Mouse (Mus musculus) limb, embryonic 14.5 days (tissue): ENCODE results near the gene Gsk3a. TPM values are rescaled to one million over a fixed set of nuclear protein-coding genes. Genes with fewer than 3 reads are reported as not detected.

ENCODE experiments used
- ATAC-seq: fragments of 200-750 bp; cut with Nextera tagmentation; 2 replicates; pipeline ENCODE4 v1.8.0; 2017; ENCODE audit warnings: low read depth, moderate number of reproducible peaks, moderate TSS enrichment; ENCODE audit not compliant: low FRiP score
- DNase-seq: peaks from one replicate; pipeline ENCODE4 v3.0.0-alpha.2; 2015; ENCODE audit warnings: low spot score
- H3K27ac ChIP-seq: fragments of 300-500 bp; sonication (generic); replicated peaks from 2 replicates; pipeline ENCODE4 v1.5.1; 2014; ENCODE audit warnings: low read depth, mild to moderate bottlenecking, low read length, moderate library complexity, mixed read lengths
- H3K27me3 ChIP-seq: fragments of 300-500 bp; sonication (generic); 2 replicates; pipeline ENCODE4 v1.6.1; 2014; ENCODE audit warnings: low read length, mixed read lengths; ENCODE audit not compliant: control insufficient read depth, insufficient read depth
- H3K36me3 ChIP-seq: fragments of 300-500 bp; sonication (generic); 2 replicates; pipeline ENCODE4 v1.6.1; 2014; ENCODE audit warnings: mild to moderate bottlenecking, low read length, moderate library complexity, mixed read lengths; ENCODE audit not compliant: control insufficient read depth, insufficient read depth
- H3K4me1 ChIP-seq: fragments of 300-500 bp; sonication (generic); 2 replicates; pipeline ENCODE4 v1.6.1; 2014; ENCODE audit warnings: antibody characterized with exemption, low read length, mixed read lengths; ENCODE audit not compliant: control insufficient read depth, insufficient read depth
- H3K4me2 ChIP-seq: fragments of 300-500 bp; sonication (generic); replicated peaks from 2 replicates; pipeline ENCODE4 v1.6.1; 2014; ENCODE audit warnings: low read depth, mild to moderate bottlenecking, low read length, moderate library complexity; ENCODE audit not compliant: severe bottlenecking
- H3K4me3 ChIP-seq: fragments of 300-500 bp; sonication (generic); replicated peaks from 2 replicates; pipeline ENCODE4 v1.5.1; 2014; ENCODE audit warnings: low read length
- H3K9ac ChIP-seq: fragments of 300-500 bp; sonication (generic); 2 replicates; pipeline ENCODE4 v1.6.1; 2014; ENCODE audit warnings: mild to moderate bottlenecking, low read depth, low read length, moderate library complexity; ENCODE audit not compliant: severe bottlenecking
- H3K9me3 ChIP-seq: fragments of 300-500 bp; sonication (generic); 2 replicates; pipeline ENCODE4 v1.6.1; 2016; ENCODE audit warnings: low read length; ENCODE audit not compliant: control insufficient read depth
- POLR2A ChIP-seq: fragments of 200-500 bp; IDR thresholded peaks from 2 replicates; pipeline ENCODE4 v1.8.0; 2012; ENCODE audit warnings: inconsistent platforms, mild to moderate bottlenecking, moderate library complexity, borderline replicate concordance; ENCODE audit not compliant: insufficient read depth, insufficient read length; ENCODE audit errors: extremely low read depth
- WGBS: fragments of 180-500 bp; shearing (Covaris S2); extraction: QIAGEN DNeasy Blood & Tissue Kit; methylation state at CpG from one replicate; pipeline ENCODE4 v1.1.7; 2014; 5-methylcytosine and 5-hydroxymethylcytosine counted together
- polyA plus RNA-seq, 2 experiments: library from polyadenylated mRNA; depleted of rRNA in 1 of 2; stranded (reverse) in 1 of 2; unstranded in 1 of 2; fragments of >200 nt; fragmentation: Nextera tagmentation in 1 of 2; extraction: Ambion mirVana in 1 of 2; gene quantifications; 2 replicates each; pipeline versions ENCODE4 v1.2.1 to v1.2.3; 2012 to 2014

The Gsk3a gene
- polyA plus RNA-seq, 2 experiments = 16.3 to 155 TPM

- TF ChIP-seq POLR2A = no peak
- no peak overlapping the region for H3K4me3 ChIP-seq
- H3K36me3 ChIP-seq = peaks cover 37% of the 10 kb centered on the region
- 82% methylated on average over 3 of the region's 3 CpGs for WGBS
- no peaks in the 10 kb centered on the region for H3K9me3 ChIP-seq
- H3K4me2 ChIP-seq = no peak overlapping the region
- ATAC-seq (no peak), DNase-seq (no peak)
- no peaks in the 10 kb centered on the region for H3K27me3 ChIP-seq
- no peaks in the 10 kb centered on the region for H3K4me1 ChIP-seq
- no peak overlapping the region for H3K9ac ChIP-seq
- no peak overlapping the region for H3K27ac ChIP-seq
These were observed 24.6 kb downstream of the Gsk3a start for GRCm38 (mm10) chr7:25213099-25213498.

GRCm38 (mm10) chr7:25210482-25210881 lies 27.2 kb downstream of the Gsk3a start:
- Histone ChIP-seq H3K9me3 (no peaks in the 10 kb centered on the region), H3K36me3 (peaks cover 44% of the 10 kb centered on the region), H3K9ac (no peak overlapping the region), H3K4me1 (no peaks in the 10 kb centered on the region), H3K27ac (no peak overlapping the region), H3K4me3 (no peak overlapping the region), H3K4me2 (no peak overlapping the region), H3K27me3 (no peaks in the 10 kb centered on the region)
- DNase-seq (no peak), ATAC-seq (no peak)
- 83% methylated on average over 4 of the region's 4 CpGs for WGBS
- TF ChIP-seq POLR2A = no peak

DNA sequence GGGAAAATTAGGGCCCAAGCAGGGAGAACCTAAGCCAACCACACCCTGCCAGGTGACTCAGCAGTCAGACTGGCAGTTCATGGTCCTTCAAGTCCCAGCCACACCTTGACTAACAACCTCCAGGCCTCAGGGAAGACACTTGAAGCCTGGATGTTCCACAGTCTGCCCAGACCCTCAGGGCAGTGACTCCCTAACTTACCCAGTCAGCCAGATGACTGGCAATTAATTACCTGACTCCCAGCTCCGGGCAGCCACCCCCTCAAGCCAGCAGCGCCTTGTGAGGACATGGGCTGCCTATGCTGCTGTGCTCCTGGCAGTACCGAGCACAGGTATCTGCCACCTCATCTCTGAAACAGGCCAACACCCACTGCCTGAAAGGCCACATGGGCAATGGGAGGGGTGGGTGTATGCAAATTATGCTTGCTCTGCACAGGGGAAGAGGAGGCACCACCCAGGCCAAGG lies 28.5 kb downstream of the Gsk3a start:
- no peak overlapping the region for H3K27ac ChIP-seq
- H3K4me2 ChIP-seq = no peak overlapping the region
- no peaks in the 10 kb centered on the region for H3K9me3 ChIP-seq
- WGBS = 63% methylated on average over 3 of the region's 3 CpGs
- no peaks in the 10 kb centered on the region for H3K4me1 ChIP-seq
- no peak for DNase-seq
- peaks cover 39% of the 10 kb centered on the region for H3K36me3 ChIP-seq
- H3K9ac ChIP-seq = no peak overlapping the region
- TF ChIP-seq POLR2A = no peak
- H3K4me3 ChIP-seq = no peak overlapping the region
- H3K27me3 ChIP-seq = no peaks in the 10 kb centered on the region
- ATAC-seq = no peak

GRCm38 (mm10) chr7:25206094-25206830 lies 31.4 kb downstream of the Gsk3a start:
- DNase-seq = no peak
- no peak for TF ChIP-seq POLR2A
- Histone ChIP-seq H3K36me3 (peaks cover 49% of the 10 kb centered on the region), H3K4me3 (no peak overlapping the region), H3K9ac (no peak overlapping the region), H3K4me2 (no peak overlapping the region), H3K4me1 (no peaks in the 10 kb centered on the region), H3K27ac (no peak overlapping the region), H3K27me3 (no peaks in the 10 kb centered on the region), H3K9me3 (no peaks in the 10 kb centered on the region)
- ATAC-seq = no peak
- 83% methylated on average over 15 of the region's 16 CpGs for WGBS

DNA sequence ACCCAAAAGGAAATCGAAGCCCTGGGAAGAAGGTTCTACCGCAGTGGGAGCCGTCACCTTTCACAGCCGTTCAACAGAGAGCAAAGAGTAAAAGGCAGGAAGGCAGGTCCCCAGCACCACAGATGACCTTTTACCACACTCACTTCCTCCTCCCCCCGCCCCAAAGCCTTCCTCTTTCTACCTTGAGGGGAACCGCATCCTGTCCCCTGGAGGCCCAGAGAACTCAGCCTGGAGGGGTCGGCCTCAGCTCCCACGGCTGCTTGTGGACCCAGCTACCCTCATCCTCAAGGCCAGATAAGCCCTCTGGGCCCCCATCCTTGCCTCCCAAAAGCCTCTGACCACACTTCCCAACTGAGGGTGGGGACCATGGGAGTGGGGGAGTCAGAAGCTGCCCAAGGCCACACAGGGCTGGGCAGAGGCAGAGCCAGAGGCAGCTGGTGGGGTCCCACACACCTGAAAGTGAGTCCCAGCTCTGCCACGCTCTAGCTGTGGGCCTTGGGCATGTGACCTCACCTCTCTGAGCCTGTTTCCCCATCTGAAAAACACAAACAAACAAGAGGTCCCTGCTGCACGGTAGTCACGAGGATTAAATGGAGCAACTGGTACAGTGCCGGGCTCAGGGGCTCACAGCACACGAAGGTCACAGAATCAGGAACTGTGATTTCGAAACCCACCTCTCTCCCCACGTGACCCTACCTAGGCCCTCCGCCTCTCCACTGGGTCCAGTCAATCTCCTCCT lies 32.1 kb downstream of the Gsk3a start:
- no peak overlapping the region for H3K4me2 ChIP-seq
- no peak for DNase-seq
- no peaks in the 10 kb centered on the region for H3K9me3 ChIP-seq
- H3K36me3 ChIP-seq = peaks cover 42% of the 10 kb centered on the region
- H3K9ac ChIP-seq = no peak overlapping the region
- no peak for ATAC-seq
- H3K27ac ChIP-seq = no peak overlapping the region
- H3K27me3 ChIP-seq = no peaks in the 10 kb centered on the region
- no peak overlapping the region for H3K4me3 ChIP-seq
- TF ChIP-seq POLR2A = no peak
- 81% methylated on average over 16 of the region's 16 CpGs for WGBS
- H3K4me1 ChIP-seq = no peaks in the 10 kb centered on the region
